ENCODE assay signal across 27 mouse cellular contexts in genomic region chr13:95050398-95050797, GRCm38 (mm10).
"Had no signal": no experiment of that assay in that cellular context is flagged by ENCODE, and none has a peak within 500 bp of the region (broad histone marks: within the 10 kb centered on the region; RNA-seq: fewer than 3 reads in every experiment).

No protein-coding gene starts in this region.

- H3K4me2 ChIP-seq: heart, embryonic 12.5 days; hindbrain, embryonic 12.5 days; hindbrain, embryonic 14.5 days; intestine, embryonic 15.5 days; kidney, embryonic 15.5 days; limb, embryonic 13.5 days; limb, embryonic 15.5 days; liver, embryonic 12.5 days had no signal

- DNase-seq: gastrocnemius, adult 2 months; gastrocnemius, postnatal 10 days; gastrocnemius, postnatal 25 days; heart, postnatal 10 days; heart, postnatal 4 days; kidney, adult 11 months; kidney, adult 2 months; kidney, adult 9 months; kidney, postnatal 14 days; kidney, postnatal 36 days; layer of hippocampus, adult 9-11 months; layer of hippocampus, postnatal 36 days; left cerebral cortex, postnatal 4 days had no signal

- H3K9me3 ChIP-seq: heart, embryonic 10.5 days; heart, embryonic 12.5 days; hindbrain, embryonic 10.5 days; hindbrain, embryonic 12.5 days; intestine, embryonic 15.5 days; kidney, embryonic 15.5 days; limb, embryonic 13.5 days; limb, embryonic 15.5 days; liver, embryonic 12.5 days had no signal

- H3K9ac ChIP-seq: heart, embryonic 12.5 days; hindbrain, embryonic 12.5 days; hindbrain, embryonic 14.5 days; intestine, embryonic 15.5 days; kidney, embryonic 15.5 days; limb, embryonic 13.5 days; limb, embryonic 15.5 days; liver, embryonic 12.5 days; liver, embryonic 14.5 days had no signal

- ATAC-seq: hindbrain, embryonic 16.5 days; inflammation-experienced regulatory T-cells, adult 6 months; intestine, embryonic 15.5 days; liver, embryonic 12.5 days had no signal

- H3K27me3 ChIP-seq: hindbrain, embryonic 12.5 days; intestine, embryonic 15.5 days; kidney, embryonic 15.5 days; limb, embryonic 13.5 days; limb, embryonic 15.5 days; liver, embryonic 12.5 days had no signal

- H3K27ac ChIP-seq: gastrocnemius, adult 2 months; heart, embryonic 10.5 days; hindbrain, embryonic 10.5 days; hindbrain, embryonic 12.5 days; hindbrain, embryonic 14.5 days; intestine, embryonic 15.5 days; kidney, embryonic 15.5 days; kidney, postnatal 0 days; limb, embryonic 13.5 days; limb, embryonic 15.5 days; liver, embryonic 12.5 days; liver, embryonic 14.5 days had no signal

- H3K4me1 ChIP-seq: heart, embryonic 10.5 days; heart, embryonic 12.5 days; hindbrain, embryonic 12.5 days; intestine, embryonic 15.5 days; kidney, embryonic 15.5 days; liver, embryonic 12.5 days had no signal

- H3K36me3 ChIP-seq: heart, embryonic 10.5 days; heart, embryonic 12.5 days; hindbrain, embryonic 10.5 days; hindbrain, embryonic 12.5 days; intestine, embryonic 15.5 days; kidney, embryonic 15.5 days; limb, embryonic 13.5 days; limb, embryonic 15.5 days; liver, embryonic 12.5 days had no signal

- H3K4me3 ChIP-seq: gastrocnemius, adult 2 months; heart, embryonic 10.5 days; heart, embryonic 12.5 days; hindbrain, embryonic 10.5 days; hindbrain, embryonic 12.5 days; intestine, embryonic 15.5 days; kidney, embryonic 15.5 days; limb, embryonic 13.5 days; limb, embryonic 15.5 days; liver, embryonic 12.5 days had no signal
